Mouse (Mus musculus) heart, embryonic 12.5 days (tissue): ENCODE measurements around the gene Trp53bp1. TPM values are rescaled to one million over a fixed set of nuclear protein-coding genes. Genes with fewer than 3 reads are reported as not detected.

Experiments
- ATAC-seq: fragments of 200-750 bp; cut with Nextera tagmentation; 2 replicates; pipeline ENCODE4 v1.8.0; 2017; ENCODE audit warnings: moderate TSS enrichment, moderate library complexity; ENCODE audit not compliant: insufficient number of reproducible peaks, low FRiP score
- H3K27ac ChIP-seq: fragments of 300-500 bp; sonication (generic); 2 replicates; pipeline ENCODE4 v1.5.1; 2016; ENCODE audit warnings: mild to moderate bottlenecking, moderate library complexity; ENCODE audit not compliant: poor library complexity, severe bottlenecking
- H3K27me3 ChIP-seq: fragments of 300-500 bp; sonication (generic); replicated peaks from 2 replicates; pipeline ENCODE4 v1.6.1; 2016; ENCODE audit warnings: mild to moderate bottlenecking, moderate library complexity
- H3K36me3 ChIP-seq: fragments of 300-500 bp; sonication (generic); 2 replicates; pipeline ENCODE4 v1.6.1; 2016; ENCODE audit warnings: mild to moderate bottlenecking, moderate library complexity
- H3K4me1 ChIP-seq: fragments of 300-500 bp; sonication (generic); replicated peaks from 2 replicates; pipeline ENCODE4 v1.6.1; 2016; ENCODE audit warnings: mild to moderate bottlenecking
- H3K4me2 ChIP-seq: fragments of 300-500 bp; sonication (generic); 2 replicates; pipeline ENCODE4 v1.6.1; 2016; ENCODE audit warnings: mild to moderate bottlenecking, moderate library complexity
- H3K4me3 ChIP-seq: fragments of 300-500 bp; sonication (generic); 2 replicates; pipeline ENCODE4 v1.5.1; 2016; ENCODE audit warnings: mild to moderate bottlenecking
- H3K9ac ChIP-seq: fragments of 300-500 bp; sonication (generic); 2 replicates; pipeline ENCODE4 v1.6.1; 2016; ENCODE audit warnings: mild to moderate bottlenecking, moderate library complexity
- H3K9me3 ChIP-seq: fragments of 300-500 bp; sonication (generic); replicated peaks from 2 replicates; pipeline ENCODE4 v1.6.1; 2016; ENCODE audit warnings: mild to moderate bottlenecking, moderate library complexity
- WGBS: fragments of 180-500 bp; shearing (Covaris S2); methylation state at CpG from one replicate; pipeline ENCODE4 v1.1.7; 2016; 5-methylcytosine and 5-hydroxymethylcytosine counted together
- polyA plus RNA-seq: library from polyadenylated mRNA; unstranded; fragments of >200 nt; fragmentation: Nextera tagmentation; extraction: Ambion mirVana; gene quantifications from 2 replicates; pipeline ENCODE4 v1.2.1, GENCODE M21; 2016

Gene Trp53bp1
- polyA plus RNA-seq, 1 experiment from 2014 or later, result 69.8 TPM

DNA sequence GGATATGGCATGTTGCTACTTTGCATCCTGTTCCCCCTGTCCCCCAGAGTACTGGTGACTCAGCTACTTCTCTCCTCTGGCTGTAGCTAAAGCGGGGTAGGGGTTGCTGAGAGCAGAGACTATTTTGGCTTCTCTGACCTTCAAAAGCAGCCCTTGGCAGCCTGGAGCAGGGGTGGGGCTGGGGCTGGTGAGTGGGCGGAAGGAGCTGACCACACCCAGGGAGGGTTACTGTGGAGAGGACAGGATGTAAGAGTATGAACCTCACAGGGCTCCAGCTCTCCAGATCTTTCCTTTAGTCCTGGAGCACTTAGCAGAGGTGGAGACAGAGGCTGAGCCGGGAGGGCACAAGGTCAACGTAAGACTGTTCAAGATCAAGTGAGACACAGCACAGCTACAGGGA is 23.0 kb upstream of the Trp53bp1 start:
- peak overlapping the region; percentile 83 for H3K27ac ChIP-seq
- peak overlapping the region; percentile 57 for H3K4me3 ChIP-seq
- H3K9ac ChIP-seq, result peak overlapping the region; percentile 68
- peaks cover 4% of the 10 kb centered on the region for H3K36me3 ChIP-seq
- peak overlapping the region; percentile 70 for H3K4me2 ChIP-seq
- H3K27me3 ChIP-seq, result peaks cover 52% of the 10 kb centered on the region
- 11% methylated on average over 4 of the region's 4 CpGs for WGBS
- H3K9me3 ChIP-seq, result no peaks in the 10 kb centered on the region
- peaks cover 61% of the 10 kb centered on the region for H3K4me1 ChIP-seq
- peak; percentile 27; the same call in 1 of the 2 replicates for ATAC-seq

DNA sequence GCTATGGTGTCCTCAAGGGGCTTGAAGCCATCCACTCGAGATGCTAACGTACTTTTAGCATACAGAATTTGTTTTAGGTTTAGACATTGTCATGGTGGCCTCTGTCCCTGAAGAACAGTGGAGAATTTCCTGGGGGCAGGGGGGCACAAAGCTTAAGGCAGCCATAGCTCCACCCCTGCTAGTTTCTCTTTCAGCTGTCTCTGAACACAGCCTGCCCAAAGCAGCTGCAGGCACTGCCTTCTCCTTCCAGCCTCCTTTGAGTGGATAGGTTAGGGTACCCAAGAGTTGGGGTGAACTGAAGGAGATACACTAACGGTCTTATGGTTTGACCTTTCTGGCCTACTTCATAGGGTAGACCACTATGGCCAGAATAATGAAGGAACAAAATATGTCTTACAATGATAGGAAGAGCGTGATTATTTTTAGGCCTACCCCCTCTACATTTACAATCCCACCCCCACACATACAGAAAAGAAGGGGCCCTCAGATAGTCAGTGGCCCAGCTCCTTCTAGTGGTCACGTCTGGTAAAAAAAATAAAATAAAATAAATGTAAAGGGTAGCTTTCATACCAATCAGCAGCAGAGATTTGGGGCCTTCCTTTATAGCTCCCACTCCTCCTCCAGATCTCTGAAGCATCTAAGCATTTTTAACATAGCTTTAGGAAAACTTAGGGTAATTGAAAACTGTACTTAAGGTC is 21.3 kb upstream of the Trp53bp1 start:
- 66% methylated on average over 5 of the region's 5 CpGs for WGBS
- Histone ChIP-seq H3K27ac (no peak overlapping the region), H3K9ac (no peak overlapping the region), H3K4me3 (no peak overlapping the region), H3K9me3 (no peaks in the 10 kb centered on the region), H3K4me1 (peaks cover 50% of the 10 kb centered on the region), H3K4me2 (no peak overlapping the region), H3K27me3 (peaks cover 43% of the 10 kb centered on the region), H3K36me3 (no peaks in the 10 kb centered on the region)
- ATAC-seq, result no peak

GRCm38 (mm10) chr2:121289730-121290540 is 18.7 kb upstream of the Trp53bp1 start:
- Histone ChIP-seq H3K27ac (no peak overlapping the region), H3K4me2 (peak overlapping the region; percentile 97), H3K9ac (peak overlapping the region; percentile 64), H3K36me3 (no peaks in the 10 kb centered on the region), H3K27me3 (peaks cover 31% of the 10 kb centered on the region), H3K4me1 (peaks cover 25% of the 10 kb centered on the region), H3K9me3 (no peaks in the 10 kb centered on the region), H3K4me3 (peak overlapping the region; percentile 62)
- ATAC-seq, result 0 out of 2 replicates have a peak, but pooled peaks have one; percentile 3
- WGBS, result 5% methylated on average over 36 of the region's 36 CpGs

DNA sequence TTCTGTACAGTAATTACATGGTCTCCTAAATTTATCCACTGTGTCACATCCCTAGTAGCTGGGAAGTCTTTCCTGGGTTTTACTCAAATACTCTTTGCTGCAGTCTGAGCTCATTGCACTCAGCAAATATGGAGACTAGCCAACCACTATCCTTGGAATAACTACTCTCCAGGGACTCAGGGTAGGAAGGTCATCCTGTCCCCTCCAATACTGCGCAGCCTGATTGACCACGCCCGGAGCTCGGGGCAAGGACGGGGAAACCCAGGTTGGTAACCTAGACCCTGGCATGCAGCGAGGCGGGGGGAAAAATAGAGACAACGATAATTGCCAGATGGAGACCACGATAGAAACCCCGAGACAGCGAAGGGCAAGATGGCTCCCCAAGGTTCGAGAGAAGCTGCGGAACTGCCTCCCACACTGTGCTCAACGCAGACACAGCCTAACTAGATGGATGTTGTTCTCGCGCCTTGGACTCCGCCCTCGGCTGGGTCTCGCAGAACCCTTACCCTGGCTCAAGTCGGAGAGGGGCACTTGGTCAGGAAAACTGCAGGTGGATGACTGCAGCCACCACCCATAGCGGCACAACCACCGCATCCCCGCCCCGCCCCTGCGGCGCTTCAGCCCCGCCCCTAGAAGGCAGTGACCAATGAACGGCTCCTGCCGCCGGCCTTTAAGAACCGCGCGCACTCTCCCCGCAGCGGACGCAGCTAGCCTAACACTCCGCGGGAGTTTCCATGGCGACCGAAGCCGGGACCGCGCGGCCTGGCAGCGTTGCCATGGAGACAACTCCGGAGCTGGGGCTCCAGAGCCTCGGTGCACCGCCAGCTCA is 17.9 kb upstream of the Trp53bp1 start, which contains the start of gene Map1a:
Gene Map1a (plus strand): TSS at position 700 of the 829 bp plus-strand sequence.
- H3K4me2 ChIP-seq, result peak within 1 kb of the TSS; percentile 97
- peak; percentile 94 for ATAC-seq
- H3K9me3 ChIP-seq, result no peaks in the 10 kb centered on the region
- peak within 1 kb of the TSS; percentile 62 for H3K4me3 ChIP-seq
- H3K36me3 ChIP-seq, result no peaks in the 10 kb centered on the region
- no peak within 1 kb of the TSS for H3K27ac ChIP-seq
- peaks cover 16% of the 10 kb centered on the region for H3K4me1 ChIP-seq
- peak within 1 kb of the TSS; percentile 64 for H3K9ac ChIP-seq
- WGBS, result 1% methylated on average over 48 of the region's 48 CpGs
- peaks cover 31% of the 10 kb centered on the region for H3K27me3 ChIP-seq

- no peaks in the 10 kb centered on the region for H3K9me3 ChIP-seq
- 65% methylated on average over 2 of the region's 2 CpGs for WGBS
- H3K4me1 ChIP-seq, result peaks cover 6% of the 10 kb centered on the region; the same call in 1 of the 2 replicates
- no peak overlapping the region for H3K27ac ChIP-seq
- H3K27me3 ChIP-seq, result peaks cover 35% of the 10 kb centered on the region
- H3K9ac ChIP-seq, result no peak overlapping the region
- no peaks in the 10 kb centered on the region for H3K36me3 ChIP-seq
- H3K4me2 ChIP-seq, result no peak overlapping the region
- no peak for ATAC-seq
- H3K4me3 ChIP-seq, result no peak overlapping the region
These were observed 16.6 kb upstream of the Trp53bp1 start for GRCm38 (mm10) chr2:121287850-121288249.

GRCm38 (mm10) chr2:121271928-121272516 is 815 bp upstream of the Trp53bp1 start:
- 28% methylated on average over 4 of the region's 4 CpGs for WGBS

GRCm38 (mm10) chr2:121270521-121271235 is 529 bp downstream of the Trp53bp1 start:
- peak; percentile 87 for ATAC-seq
- under 1% methylated on average over 35 of the region's 35 CpGs for WGBS
- no peaks in the 10 kb centered on the region for H3K27me3 ChIP-seq
- peaks cover 17% of the 10 kb centered on the region for H3K4me1 ChIP-seq
- H3K27ac ChIP-seq, result peak overlapping the region; percentile 87
- H3K4me2 ChIP-seq, result peak overlapping the region; percentile 78
- H3K9me3 ChIP-seq, result no peaks in the 10 kb centered on the region
- peaks cover 36% of the 10 kb centered on the region for H3K36me3 ChIP-seq
- peak overlapping the region; percentile 93 for H3K4me3 ChIP-seq
- H3K9ac ChIP-seq, result peak overlapping the region; percentile 91

More at GRCm38 (mm10) chr2:121271928-121272516, 815 bp upstream of the Trp53bp1 start:
- no peaks in the 10 kb centered on the region for H3K27me3 ChIP-seq
- H3K9ac ChIP-seq, result peak overlapping the region; percentile 66
- H3K9me3 ChIP-seq, result no peaks in the 10 kb centered on the region
- H3K27ac ChIP-seq, result no peak overlapping the region
- ATAC-seq, result no peak
- peaks cover 17% of the 10 kb centered on the region for H3K4me1 ChIP-seq
- H3K4me2 ChIP-seq, result peak overlapping the region; percentile 78
- peaks cover 29% of the 10 kb centered on the region for H3K36me3 ChIP-seq
- peak overlapping the region; percentile 93 for H3K4me3 ChIP-seq

GRCm38 (mm10) chr2:121268446-121268845 is 2.8 kb downstream of the Trp53bp1 start:
- Histone ChIP-seq H3K4me1 (peaks cover 17% of the 10 kb centered on the region), H3K36me3 (peaks cover 51% of the 10 kb centered on the region)
- WGBS, result 84% methylated on average over 8 of the region's 8 CpGs

DNA sequence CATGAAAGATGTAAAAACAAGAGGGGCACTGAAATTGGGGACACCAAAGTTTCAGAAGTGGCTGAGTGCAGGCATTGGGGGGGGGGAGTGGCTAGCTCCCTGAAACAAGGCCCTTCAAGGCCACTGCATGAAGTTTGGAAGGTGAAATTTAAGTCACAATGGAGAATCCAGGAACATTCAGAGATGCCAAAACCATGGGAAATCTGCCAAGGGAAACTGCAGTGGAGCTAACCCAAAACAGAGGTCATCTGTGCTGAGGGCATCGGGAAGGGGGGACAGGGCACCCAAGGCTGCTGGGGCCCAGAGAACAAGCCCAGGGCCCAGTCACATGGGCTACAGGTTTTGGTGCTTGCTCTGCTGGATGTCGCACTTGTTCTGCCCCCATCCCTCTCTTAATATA is 21.4 kb downstream of the Trp53bp1 start:
- no peak overlapping the region for H3K27ac ChIP-seq
- no peak overlapping the region for H3K4me3 ChIP-seq
- H3K27me3 ChIP-seq, result no peaks in the 10 kb centered on the region
- 90% methylated on average over 2 of the region's 2 CpGs for WGBS
- H3K9me3 ChIP-seq, result no peaks in the 10 kb centered on the region
- no peak for ATAC-seq
- no peak overlapping the region for H3K4me2 ChIP-seq
- no peaks in the 10 kb centered on the region for H3K4me1 ChIP-seq
- peaks cover 93% of the 10 kb centered on the region for H3K36me3 ChIP-seq
- no peak overlapping the region for H3K9ac ChIP-seq

More at GRCm38 (mm10) chr2:121268446-121268845, 2.8 kb downstream of the Trp53bp1 start:
- H3K27me3 ChIP-seq, result no peaks in the 10 kb centered on the region
- no peak overlapping the region for H3K4me2 ChIP-seq
- no peak for ATAC-seq
- H3K9ac ChIP-seq, result no peak overlapping the region
- no peaks in the 10 kb centered on the region for H3K9me3 ChIP-seq
- H3K27ac ChIP-seq, result no peak overlapping the region
- H3K4me3 ChIP-seq, result no peak overlapping the region

- H3K36me3 ChIP-seq, result peaks cover 81% of the 10 kb centered on the region
- WGBS, result 91% methylated on average over 5 of the region's 5 CpGs
- H3K9ac ChIP-seq, result no peak overlapping the region
- no peak overlapping the region for H3K4me3 ChIP-seq
- H3K4me2 ChIP-seq, result no peak overlapping the region
- no peaks in the 10 kb centered on the region for H3K9me3 ChIP-seq
- H3K27me3 ChIP-seq, result no peaks in the 10 kb centered on the region
- no peak overlapping the region for H3K27ac ChIP-seq
- H3K4me1 ChIP-seq, result no peaks in the 10 kb centered on the region
- no peak for ATAC-seq
These were observed 27.1 kb downstream of the Trp53bp1 start for GRCm38 (mm10) chr2:121244099-121244498.
